Mouse (Mus musculus) c-Kit-positive CD71-negative TER-119-negative erythroid progenitor cells, embryonic 14.5 days (primary cell): Measurements from ENCODE around the gene Elk3.

Experiments
- DNase-seq: peaks from one replicate; pipeline ENCODE4 v3.0.0-alpha.2; 2013; ENCODE audit warnings: low read depth

The Elk3 gene

GRCm38 (mm10) chr10:93234692-93235091 lies 76.2 kb downstream of the Elk3 start:
- DNase-seq = no peak

- DNase-seq = no peak
These were observed 77.2 kb downstream of the Elk3 start for GRCm38 (mm10) chr10:93233665-93234194.

DNA sequence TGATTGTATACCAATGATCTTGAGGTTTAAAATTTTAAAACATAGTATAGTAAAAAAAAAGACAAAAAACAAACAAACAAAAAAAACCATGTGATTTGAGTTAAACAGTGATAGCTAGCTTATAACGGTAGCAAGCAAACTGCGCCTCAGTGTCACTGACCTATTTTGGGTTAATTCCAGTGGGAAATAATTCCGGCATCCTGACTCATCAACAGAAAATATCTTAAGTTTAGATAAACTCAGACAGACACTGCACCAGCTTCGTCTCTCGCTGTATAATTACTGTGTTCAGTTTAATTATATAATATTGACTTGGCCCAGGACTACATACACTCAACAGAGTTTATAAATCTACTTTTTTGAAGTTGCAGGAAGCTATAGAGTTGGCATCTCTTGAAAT lies 79.0 kb downstream of the Elk3 start:
- DNase-seq = no peak

GRCm38 (mm10) chr10:93231490-93231889 lies 79.4 kb downstream of the Elk3 start:
- DNase-seq = no peak

- no peak for DNase-seq
These were observed 82.4 kb downstream of the Elk3 start for GRCm38 (mm10) chr10:93228401-93229007.

DNA sequence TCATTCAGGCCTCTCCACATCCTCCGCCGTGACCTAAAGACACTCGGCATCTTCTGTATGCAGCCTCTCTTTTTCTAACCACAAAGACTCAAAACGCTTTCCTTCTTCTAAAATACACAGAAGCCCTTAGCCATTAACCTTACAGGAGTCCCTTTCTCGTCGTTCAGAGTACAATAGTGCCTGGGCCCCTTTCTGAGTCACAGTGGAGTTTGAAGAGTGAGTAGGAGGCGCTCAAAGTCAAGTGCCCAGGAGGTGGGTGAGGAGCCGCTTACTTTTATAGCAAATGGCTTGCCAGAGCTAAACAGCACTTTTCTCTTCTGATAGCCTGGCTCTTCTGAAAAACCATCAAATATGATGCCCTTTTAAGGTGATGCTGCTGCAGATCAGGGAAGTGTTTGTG lies 83.0 kb downstream of the Elk3 start:
- DNase-seq = no peak

- DNase-seq = no peak
These were observed 85.2 kb downstream of the Elk3 start for GRCm38 (mm10) chr10:93225751-93226150.

- DNase-seq = no peak
These were observed 95.7 kb downstream of the Elk3 start for GRCm38 (mm10) chr10:93215051-93215763.

GRCm38 (mm10) chr10:93214251-93214650 lies 96.7 kb downstream of the Elk3 start:
- no peak for DNase-seq

- no peak for DNase-seq
These were observed 97.6 kb downstream of the Elk3 start for GRCm38 (mm10) chr10:93213339-93213738.

DNA sequence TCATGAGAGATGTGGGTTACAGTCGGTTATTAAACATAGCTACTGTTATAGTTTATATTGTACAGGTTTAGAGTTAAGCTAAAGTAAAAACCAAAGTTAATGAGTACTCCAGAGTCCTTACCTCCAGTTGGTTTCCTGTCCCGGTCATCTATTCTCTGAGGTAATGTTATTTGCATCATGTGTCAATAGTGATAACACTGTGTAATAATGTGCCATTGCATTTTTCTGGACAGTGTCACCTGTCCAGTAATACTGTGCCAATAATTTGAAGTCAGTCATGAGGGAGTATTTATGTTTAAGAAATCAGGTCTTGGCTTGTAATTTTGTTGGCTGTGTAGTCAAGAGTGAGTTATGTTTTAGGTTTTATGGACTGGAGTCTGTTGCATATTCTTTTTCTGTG lies 98.2 kb downstream of the Elk3 start:
- no peak for DNase-seq

DNA sequence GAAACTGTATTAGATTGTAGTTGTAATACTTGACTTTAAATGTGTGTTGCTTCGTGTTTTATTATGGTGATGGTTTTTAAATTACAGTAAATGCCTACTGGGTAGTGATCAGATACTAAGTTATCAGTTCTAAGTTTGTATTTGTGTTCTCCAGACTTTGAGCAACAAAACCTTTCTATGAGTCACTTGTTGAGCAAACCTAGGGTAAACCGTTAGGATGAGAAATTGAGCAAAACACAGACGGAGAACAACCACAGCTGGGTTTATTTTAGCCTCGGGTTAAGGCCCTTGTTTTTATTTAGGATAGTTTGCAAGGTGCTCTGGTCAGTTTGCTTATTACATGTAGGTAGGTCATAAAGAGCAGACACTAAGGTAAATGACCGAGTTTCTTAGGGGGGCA lies 103.8 kb downstream of the Elk3 start:
- no peak for DNase-seq

- no peak for DNase-seq
These were observed 105.5 kb downstream of the Elk3 start for GRCm38 (mm10) chr10:93205287-93205956.

DNA sequence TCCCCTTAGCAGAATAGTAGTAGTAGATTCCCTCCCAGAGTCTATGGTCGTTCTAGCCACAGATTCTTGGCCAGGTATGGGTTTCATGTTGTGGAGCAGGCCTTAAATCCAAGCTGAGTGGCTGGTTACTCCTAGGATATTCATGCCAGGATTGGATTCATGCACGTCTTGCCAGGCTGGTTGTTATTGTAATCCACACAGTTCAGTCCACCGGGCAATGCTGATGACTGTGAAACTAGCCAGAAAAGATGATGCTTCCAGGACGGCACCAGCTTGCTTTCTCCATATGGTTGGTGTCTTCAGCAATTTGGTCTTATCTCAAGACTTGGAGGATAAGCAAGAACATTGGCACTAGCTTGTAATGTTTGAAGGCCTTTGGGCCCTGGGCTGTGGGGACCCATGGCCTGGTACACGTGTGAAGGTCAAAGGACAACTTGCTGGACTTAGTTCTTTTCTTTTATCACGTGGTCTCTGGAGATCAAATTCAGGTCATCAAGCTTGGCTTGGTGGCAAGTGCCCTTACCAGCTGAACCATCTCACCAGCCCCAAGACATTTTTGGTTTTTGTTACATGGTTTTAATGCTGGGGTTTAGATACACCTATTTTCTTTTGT lies 109.0 kb downstream of the Elk3 start:
- no peak for DNase-seq

- DNase-seq = no peak
These were observed 112.0 kb downstream of the Elk3 start for GRCm38 (mm10) chr10:93198958-93199357.
